Mouse (Mus musculus) spleen, adult 2 months (tissue): ENCODE measurements around the gene Rad18. TPM values are rescaled to one million over a fixed set of nuclear protein-coding genes. Genes with fewer than 3 reads are reported as not detected.

Experiments
- DNase-seq, 2 experiments: peaks; one replicate each; pipeline versions ENCODE4 v3.0.0 to v3.0.0-alpha.2; 2012 to 2021; ENCODE audit warnings: low spot score in 2 of 2, low read depth in 1 of 2
- H3K27ac ChIP-seq: fragments of 200-500 bp; 2 replicates; pipeline ENCODE4 v1.5.1; 2012; ENCODE audit warnings: low read length, inconsistent platforms; ENCODE audit not compliant: insufficient read depth
- H3K27me3 ChIP-seq: fragments of 200-500 bp; 2 replicates; pipeline ENCODE4 v1.6.1; 2012; ENCODE audit warnings: mild to moderate bottlenecking, moderate library complexity, low read length, inconsistent platforms; ENCODE audit not compliant: control insufficient read depth, insufficient read depth
- H3K36me3 ChIP-seq: fragments of 200-500 bp; 2 replicates; pipeline ENCODE4 v1.6.1; 2012; ENCODE audit warnings: mild to moderate bottlenecking, low read length, inconsistent platforms; ENCODE audit not compliant: control insufficient read depth, insufficient read depth
- H3K4me1 ChIP-seq: fragments of 200-500 bp; 2 replicates; pipeline ENCODE4 v1.6.1; 2011; ENCODE audit warnings: inconsistent platforms; ENCODE audit not compliant: control insufficient read depth, insufficient read depth, insufficient read length
- H3K4me3 ChIP-seq: fragments of 200-500 bp; 2 replicates; pipeline ENCODE4 v1.5.1; 2011; ENCODE audit warnings: mild to moderate bottlenecking, inconsistent platforms; ENCODE audit not compliant: insufficient read depth, insufficient read length; ENCODE audit errors: extremely low read depth
- CTCF ChIP-seq: fragments of 200-500 bp; IDR thresholded peaks from 2 replicates; pipeline ENCODE4 v1.5.1; 2011; ENCODE audit warnings: mild to moderate bottlenecking, inconsistent platforms; ENCODE audit not compliant: insufficient read depth, insufficient read length, insufficient replicate concordance; ENCODE audit errors: extremely low read depth
- POLR2A ChIP-seq: fragments of 200-500 bp; IDR thresholded peaks from 2 replicates; pipeline ENCODE4 v1.6.1; 2011; ENCODE audit warnings: low read depth, low read length, inconsistent platforms
- WGBS: fragments of 180-500 bp; shearing (Covaris S2); methylation state at CpG from one replicate; pipeline ENCODE4 v1.1.7; 2018; 5-methylcytosine and 5-hydroxymethylcytosine counted together
- polyA plus RNA-seq: library from polyadenylated mRNA; depleted of rRNA; stranded (reverse); fragments of >200 nt; gene quantifications from 2 replicates; pipeline ENCODE4 v1.2.3, GENCODE M21; 2012; rRNA removed

Rad18 gene
- polyA plus RNA-seq = 1.8 and 2.0 TPM in 2 replicates

DNA sequence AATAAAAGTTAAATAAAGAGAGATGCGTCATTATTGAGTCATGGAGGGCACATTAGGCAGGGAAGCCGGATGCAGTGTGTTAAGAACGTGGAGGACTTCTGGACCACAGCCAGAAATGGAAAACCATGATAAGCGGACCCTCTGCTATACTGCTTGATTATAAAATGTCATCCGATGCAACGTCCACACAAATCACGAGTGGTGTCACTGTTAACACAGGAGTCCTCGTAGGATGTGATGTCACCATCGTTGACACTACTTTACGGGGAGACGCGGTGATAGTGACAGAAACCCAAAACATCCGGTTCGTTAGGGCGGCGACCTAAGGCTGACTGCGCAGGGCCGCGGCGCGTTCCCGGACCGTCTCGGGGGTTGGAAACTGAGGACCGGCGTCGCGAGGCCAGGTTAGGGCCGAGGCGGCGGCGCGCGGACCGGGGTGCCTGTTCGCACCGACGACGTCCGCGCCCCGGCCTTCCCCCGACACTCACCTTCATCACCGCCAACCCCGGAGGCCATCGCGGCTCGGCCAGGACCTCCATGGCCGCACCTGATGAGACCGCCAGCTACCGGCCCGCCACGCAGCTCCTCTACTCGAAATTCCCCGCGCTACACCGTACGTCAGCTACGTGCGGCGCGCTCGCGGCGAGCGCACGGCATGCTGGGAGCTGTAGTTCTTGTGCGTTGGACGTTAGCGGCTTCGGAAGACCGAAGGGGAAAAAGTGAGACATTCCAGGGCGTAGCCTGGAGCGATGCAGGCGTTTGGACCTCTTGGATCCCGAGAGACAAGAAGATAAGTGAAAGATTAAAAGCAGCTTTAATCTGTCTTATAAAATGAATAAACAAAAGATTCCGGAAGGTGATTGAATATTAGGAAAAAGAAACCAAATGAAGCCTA, at the start of gene Rad18:
Gene Rad18, minus strand, starts transcription at position 631 of the 895 bp plus-strand sequence.
- under 1% methylated on average over 77 of the region's 77 CpGs for WGBS
- Histone ChIP-seq H3K4me3 (peak within 1 kb of the TSS; percentile 67), H3K27ac (peak within 1 kb of the TSS; percentile 86), H3K36me3 (peaks cover 1% of the 10 kb centered on the region; the same call in 1 of the 2 replicates), H3K27me3 (no peaks in the 10 kb centered on the region), H3K4me1 (no peaks in the 10 kb centered on the region)
- TF ChIP-seq POLR2A (peak; percentile 4; the same call in 1 of the 2 replicates), CTCF (no peak)
- DNase-seq = peak; percentile 83 to 84

DNA sequence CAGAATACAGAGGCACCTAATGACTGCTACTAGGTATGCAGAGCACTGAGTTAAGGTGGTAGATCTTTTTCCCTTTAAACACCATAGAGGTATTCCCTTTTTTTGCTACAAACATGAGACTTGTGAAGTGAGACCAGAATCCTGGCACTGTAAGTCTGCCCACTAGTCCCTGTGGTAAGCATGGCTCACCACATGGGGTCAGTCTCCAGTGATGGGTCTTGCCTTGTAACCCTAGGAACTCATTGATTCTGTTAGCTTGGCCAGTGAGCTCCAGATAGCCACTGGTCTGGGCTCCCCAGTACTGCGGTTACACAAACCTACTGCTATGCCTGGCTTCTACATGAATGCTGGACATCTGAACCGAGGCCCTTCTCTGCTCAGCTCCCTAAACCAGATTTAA, 45.8 kb upstream of the Rad18 start:
- no peak for DNase-seq
- H3K36me3 ChIP-seq = no peaks in the 10 kb centered on the region
- no peak for TF ChIP-seq POLR2A
- TF ChIP-seq CTCF = no peak
- 96% methylated on average over 2 of the region's 2 CpGs for WGBS
- H3K27ac ChIP-seq = no peak overlapping the region
- H3K27me3 ChIP-seq = no peaks in the 10 kb centered on the region
- H3K4me1 ChIP-seq = no peaks in the 10 kb centered on the region
- no peak overlapping the region for H3K4me3 ChIP-seq

DNA sequence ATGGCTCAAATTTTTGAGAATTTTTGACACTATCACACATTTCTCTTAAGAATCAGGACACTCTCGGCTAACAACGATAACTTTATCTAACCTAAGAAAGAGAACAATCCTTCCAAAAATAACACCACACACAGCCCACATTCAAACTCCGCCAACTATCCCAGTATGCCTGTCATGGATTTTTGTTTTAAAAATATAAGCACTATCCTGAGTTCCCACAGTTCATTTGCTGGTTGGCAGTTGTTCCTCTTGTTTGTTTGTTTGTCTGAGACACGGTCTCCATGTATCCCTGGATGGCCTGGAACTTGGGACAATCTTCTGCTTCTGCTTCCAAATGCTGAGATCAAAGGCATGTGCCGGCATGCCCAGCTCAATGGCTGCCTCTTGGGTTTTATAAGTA, 45.3 kb upstream of the Rad18 start:
- Histone ChIP-seq H3K36me3 (no peaks in the 10 kb centered on the region), H3K4me3 (no peak overlapping the region), H3K27ac (no peak overlapping the region), H3K4me1 (no peaks in the 10 kb centered on the region), H3K27me3 (no peaks in the 10 kb centered on the region)
- 91% methylated on average over 5 of the region's 5 CpGs for WGBS
- no peak for TF ChIP-seq POLR2A
- no peak for TF ChIP-seq CTCF
- DNase-seq = no peak

DNA sequence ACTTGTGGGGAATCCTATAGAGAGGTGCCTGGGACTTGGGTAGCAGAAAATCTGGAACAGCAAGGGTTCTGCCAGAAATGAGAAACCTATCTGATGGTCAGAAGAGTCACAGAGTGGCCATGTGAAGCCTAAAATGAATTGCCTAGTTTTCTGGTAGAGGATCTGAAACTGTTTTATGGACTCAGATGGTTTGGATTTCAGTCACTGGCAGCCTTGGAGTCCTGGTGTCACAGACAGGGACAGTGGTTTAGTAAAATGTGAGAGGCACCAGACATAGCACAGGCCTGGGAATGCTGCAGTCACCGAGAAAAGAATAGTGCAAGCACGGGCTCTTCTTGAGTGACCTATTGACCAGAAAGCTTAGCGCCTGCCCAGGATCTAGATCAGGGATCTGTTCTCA, 43.1 kb upstream of the Rad18 start:
- Histone ChIP-seq H3K36me3 (no peaks in the 10 kb centered on the region), H3K27ac (0 out of 2 replicates have a peak overlapping the region, but pooled peaks have one; percentile 65), H3K4me3 (no peak overlapping the region), H3K27me3 (no peaks in the 10 kb centered on the region), H3K4me1 (no peaks in the 10 kb centered on the region)
- DNase-seq = no peak
- no peak for TF ChIP-seq POLR2A
- TF ChIP-seq CTCF = no peak
- WGBS = 90% methylated on average over 3 of the region's 3 CpGs

DNA sequence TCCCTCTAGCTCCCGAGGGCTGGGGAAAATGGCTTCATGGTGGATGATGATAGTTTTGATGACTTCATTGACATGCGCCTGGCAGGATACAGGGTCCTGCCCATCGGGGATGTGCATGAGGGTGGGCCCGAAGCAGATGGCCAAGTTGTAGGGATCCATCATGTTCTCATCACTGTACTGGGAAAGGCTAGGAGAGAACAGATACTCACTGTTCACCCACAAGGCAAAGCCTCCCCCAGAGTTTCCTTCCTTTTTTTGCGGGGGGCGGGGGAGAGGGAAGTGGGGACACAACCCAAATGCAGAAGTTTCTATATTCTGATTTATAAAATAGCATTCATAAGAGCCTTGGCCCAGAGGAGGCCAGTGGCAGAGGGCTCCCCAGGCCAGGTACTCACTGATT, 42.4 kb upstream of the Rad18 start:
- 41% methylated on average over 6 of the region's 6 CpGs for WGBS
- Histone ChIP-seq H3K36me3 (no peaks in the 10 kb centered on the region), H3K27ac (peak overlapping the region; percentile 65), H3K4me3 (no peak overlapping the region), H3K27me3 (no peaks in the 10 kb centered on the region), H3K4me1 (no peaks in the 10 kb centered on the region)
- no peak for TF ChIP-seq POLR2A
- TF ChIP-seq CTCF = no peak
- DNase-seq = no peak

DNA sequence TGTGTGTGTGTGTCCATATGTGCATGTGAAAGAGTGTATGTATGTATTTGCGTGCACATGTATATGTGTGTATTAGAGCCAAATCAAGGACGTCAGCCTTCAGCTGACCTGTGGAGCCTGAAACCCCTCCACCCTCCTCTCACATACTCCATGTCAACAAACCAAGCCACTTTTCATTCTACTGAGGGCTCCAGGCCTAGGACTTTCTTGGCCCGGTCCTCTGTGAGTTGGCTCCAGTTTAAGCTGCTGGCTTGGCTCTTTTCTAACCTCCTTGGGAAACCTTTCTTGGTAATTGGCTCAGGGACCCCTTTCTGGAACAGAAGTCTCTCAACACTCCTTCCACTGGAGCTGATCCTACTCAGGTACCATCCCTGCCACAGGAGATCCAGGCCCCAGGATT, 40.0 kb upstream of the Rad18 start:
- no peak overlapping the region for H3K27ac ChIP-seq
- no peaks in the 10 kb centered on the region for H3K4me1 ChIP-seq
- 95% methylated on average over 3 of the region's 3 CpGs for WGBS
- no peaks in the 10 kb centered on the region for H3K27me3 ChIP-seq
- H3K36me3 ChIP-seq = no peaks in the 10 kb centered on the region
- no peak overlapping the region for H3K4me3 ChIP-seq
- no peak for TF ChIP-seq POLR2A
- TF ChIP-seq CTCF = no peak
- no peak for DNase-seq

DNA sequence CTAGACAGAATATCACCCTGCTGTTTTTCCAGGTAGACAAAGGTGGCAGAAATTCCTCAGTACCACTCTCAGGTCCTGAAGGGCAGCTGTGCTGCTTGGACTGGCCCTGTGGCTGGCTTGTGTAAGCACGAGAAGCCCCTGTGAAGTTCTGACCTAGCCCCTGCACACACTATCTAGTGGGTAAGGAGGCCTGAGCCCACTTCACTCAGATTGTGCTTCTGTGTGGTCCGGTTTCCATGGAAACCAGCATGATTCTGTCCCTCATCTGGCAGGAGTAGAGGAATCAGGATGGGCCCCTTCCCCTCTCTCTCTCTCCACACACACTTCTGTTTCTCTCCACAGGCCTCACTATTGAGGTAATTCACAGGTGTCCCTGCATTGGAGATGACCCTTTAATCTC, 38.6 kb upstream of the Rad18 start:
- Histone ChIP-seq H3K27me3 (no peaks in the 10 kb centered on the region), H3K27ac (no peak overlapping the region), H3K4me1 (no peaks in the 10 kb centered on the region), H3K4me3 (no peak overlapping the region), H3K36me3 (no peaks in the 10 kb centered on the region)
- 87% methylated on average over 2 of the region's 2 CpGs for WGBS
- no peak for TF ChIP-seq CTCF
- no peak for TF ChIP-seq POLR2A
- no peak for DNase-seq
